Mouse (Mus musculus) heart, adult 11 months (tissue): Measurements from ENCODE around the gene AL731706.1.
A peak's percentile ranks its signal among the peaks of the same experiment; 100 is the strongest.

Experiments used
- DNase-seq: peaks from one replicate; pipeline ENCODE4 v3.0.0; 2022

Gene AL731706.1

GRCm38 (mm10) chr2:136834715-136835075 is 56.5 kb downstream of the AL731706.1 start:
- DNase-seq: no peak

GRCm38 (mm10) chr2:136833976-136834714 is 57.0 kb downstream of the AL731706.1 start:
- no peak for DNase-seq

GRCm38 (mm10) chr2:136832936-136833335 is 58.3 kb downstream of the AL731706.1 start:
- DNase-seq: peak; percentile 97
